Mouse (Mus musculus): ENCODE measurements at regions not wholly inside any gene's neighbourhood (a gene's known extent, or its start where the extent isn't known, plus 50 kb on each side); places are given as distances from the start of the nearest gene placed in this dataset.
A peak's percentile ranks its signal among the peaks of the same experiment; 100 is the strongest.
"Not testable (repeated sequence)": the region's sequence is repeated elsewhere in the genome, so short reads cannot be mapped to it uniquely, and the experiment has no call there.

GRCm38 (mm10) chr13:80719313-80719712 lies 163.9 kb upstream of the Arrdc3 start:
- WGBS: 32% methylated on average over 3 of the region's 3 CpGs
- peak; percentile 81 for DNase-seq
- Histone ChIP-seq H3K4me2 (no peak overlapping the region), H3K9me3 (ENCODE audit: low read depth, low read length) (no peaks in the 10 kb centered on the region), H3K27me3 (ENCODE audit: insufficient read depth, low read length) (no peaks in the 10 kb centered on the region), H3K9ac (no peak overlapping the region), H3K27ac (ENCODE audit: low read depth) (no peak overlapping the region), H3K4me3 (ENCODE audit: low read depth, low read length) (no peak overlapping the region), H3K36me3 (ENCODE audit: insufficient read depth) (no peaks in the 10 kb centered on the region), H3K4me1 (ENCODE audit: insufficient read depth) (no peaks in the 10 kb centered on the region)
- peak; percentile 97 for ATAC-seq (ENCODE audit: insufficient read depth)
- no peak for TF ChIP-seq CTCF (IDR thresholded peaks at IDR 0.05; ENCODE audit: low read depth)

- Histone ChIP-seq H3K4me1 (ENCODE audit: insufficient read depth) (no peaks in the 10 kb centered on the region), H3K4me3 (ENCODE audit: low read depth, low read length) (no peak overlapping the region), H3K27me3 (ENCODE audit: insufficient read depth, low read length) (no peaks in the 10 kb centered on the region), H3K9ac (no peak overlapping the region), H3K36me3 (ENCODE audit: insufficient read depth) (no peaks in the 10 kb centered on the region), H3K4me2 (no peak overlapping the region), H3K27ac (ENCODE audit: low read depth) (no peak overlapping the region), H3K9me3 (ENCODE audit: low read depth, low read length) (no peaks in the 10 kb centered on the region)
- WGBS: 57% methylated on average over 4 of the region's 4 CpGs
- DNase-seq (no peak), ATAC-seq (ENCODE audit: insufficient read depth) (no peak)
- TF ChIP-seq CTCF (IDR thresholded peaks at IDR 0.05; ENCODE audit: low read depth): no peak
Observed at GRCm38 (mm10) chr13:80723215-80724006, 159.8 kb upstream of the Arrdc3 start.

GRCm38 (mm10) chr13:80729202-80729601 lies 154.0 kb upstream of the Arrdc3 start:
- no peaks in the 10 kb centered on the region for H3K4me1 ChIP-seq (ENCODE audit: insufficient read depth)
- 78% methylated on average over 5 of the region's 5 CpGs for WGBS
- TF ChIP-seq CTCF (IDR thresholded peaks at IDR 0.05; ENCODE audit: low read depth): no peak
- no peak overlapping the region for H3K4me2 ChIP-seq
- no peak overlapping the region for H3K9ac ChIP-seq
- H3K27me3 ChIP-seq (ENCODE audit: insufficient read depth, low read length): no peaks in the 10 kb centered on the region
- no peak for ATAC-seq (ENCODE audit: insufficient read depth)
- no peaks in the 10 kb centered on the region for H3K36me3 ChIP-seq (ENCODE audit: insufficient read depth)
- no peaks in the 10 kb centered on the region for H3K9me3 ChIP-seq (ENCODE audit: low read depth, low read length)
- no peak overlapping the region for H3K27ac ChIP-seq (ENCODE audit: low read depth)
- DNase-seq: no peak
- H3K4me3 ChIP-seq (ENCODE audit: low read depth, low read length): no peak overlapping the region

- H3K9ac ChIP-seq: no peak overlapping the region
- WGBS: 74% methylated on average over 2 of the region's 2 CpGs
- H3K9me3 ChIP-seq (ENCODE audit: low read depth, low read length): no peaks in the 10 kb centered on the region
- ATAC-seq (ENCODE audit: insufficient read depth) (no peak), DNase-seq (no peak)
- no peak for TF ChIP-seq CTCF (IDR thresholded peaks at IDR 0.05; ENCODE audit: low read depth)
- no peaks in the 10 kb centered on the region for H3K36me3 ChIP-seq (ENCODE audit: insufficient read depth)
- no peak overlapping the region for H3K27ac ChIP-seq (ENCODE audit: low read depth)
- no peaks in the 10 kb centered on the region for H3K4me1 ChIP-seq (ENCODE audit: insufficient read depth)
- no peaks in the 10 kb centered on the region for H3K27me3 ChIP-seq (ENCODE audit: insufficient read depth, low read length)
- no peak overlapping the region for H3K4me2 ChIP-seq
- no peak overlapping the region for H3K4me3 ChIP-seq (ENCODE audit: low read depth, low read length)
Observed at GRCm38 (mm10) chr13:80745991-80746390, 137.2 kb upstream of the Arrdc3 start.

GRCm38 (mm10) chr13:80747022-80747421 lies 136.2 kb upstream of the Arrdc3 start:
- H3K27ac ChIP-seq (ENCODE audit: low read depth); H3K27me3 ChIP-seq (ENCODE audit: insufficient read depth, low read length); H3K9me3 ChIP-seq (ENCODE audit: low read depth, low read length); H3K4me1 ChIP-seq (ENCODE audit: insufficient read depth); H3K9ac ChIP-seq; H3K4me2 ChIP-seq; H3K36me3 ChIP-seq (ENCODE audit: insufficient read depth); H3K4me3 ChIP-seq (ENCODE audit: low read depth, low read length): not testable (repeated sequence)
- TF ChIP-seq CTCF (IDR thresholded peaks at IDR 0.05; ENCODE audit: low read depth): peak; percentile 65
- WGBS: 51% methylated on average over 6 of the region's 6 CpGs
- 0 out of 2 replicates have a peak, but pooled peaks have one; percentile 56 for ATAC-seq (ENCODE audit: insufficient read depth)
- DNase-seq: peak; percentile 86
